Mouse (Mus musculus): ENCODE measurements around the gene Igf2bp1. TPM values are rescaled to one million over a fixed set of nuclear protein-coding genes. Genes with fewer than 3 reads are reported as not detected.

Igf2bp1 gene
- total RNA-seq (2014; rRNA removed) (3.0 and 3.3 TPM in 2 replicates), polyA plus RNA-seq (2015; fragmentation: Nextera tagmentation; extraction: Ambion mirVana) (1.8 and 2.5 TPM in 2 replicates)

- Histone ChIP-seq H3K4me1 (ENCODE audit: insufficient read depth) (peaks cover 10% of the 10 kb centered on the region), H3K9ac (peak within 1 kb of the TSS; percentile 67), H3K4me3 (ENCODE audit: low read depth, low read length) (peak within 1 kb of the TSS; percentile 58), H3K4me2 (ENCODE audit: low read depth) (peak within 1 kb of the TSS; percentile 76), H3K27me3 (ENCODE audit: insufficient read depth, low read length) (peaks cover 10% of the 10 kb centered on the region; the same call in 1 of the 2 replicates), H3K36me3 (ENCODE audit: insufficient read depth) (no peaks in the 10 kb centered on the region), H3K9me3 (ENCODE audit: low read length) (no peaks in the 10 kb centered on the region), H3K27ac (ENCODE audit: low read depth, low read length) (peak within 1 kb of the TSS; percentile 69)
- ATAC-seq, result peak; percentile 21
- WGBS, result 1% methylated on average over 67 of the region's 74 CpGs
- no peak for TF ChIP-seq CTCF (IDR thresholded peaks at IDR 0.05; ENCODE audit: low read depth)
- DNase-seq, result peak; percentile 73
Observed at GRCm38 (mm10) chr11:96005403-96006271, at the start of gene Igf2bp1. TSS of gene Igf2bp1 (minus strand) at chr11:96005940.

GRCm38 (mm10) chr11:96050854-96051253 lies 45.1 kb upstream of the Igf2bp1 start:
- H3K36me3 ChIP-seq (ENCODE audit: insufficient read depth), result peaks cover 73% of the 10 kb centered on the region

DNA sequence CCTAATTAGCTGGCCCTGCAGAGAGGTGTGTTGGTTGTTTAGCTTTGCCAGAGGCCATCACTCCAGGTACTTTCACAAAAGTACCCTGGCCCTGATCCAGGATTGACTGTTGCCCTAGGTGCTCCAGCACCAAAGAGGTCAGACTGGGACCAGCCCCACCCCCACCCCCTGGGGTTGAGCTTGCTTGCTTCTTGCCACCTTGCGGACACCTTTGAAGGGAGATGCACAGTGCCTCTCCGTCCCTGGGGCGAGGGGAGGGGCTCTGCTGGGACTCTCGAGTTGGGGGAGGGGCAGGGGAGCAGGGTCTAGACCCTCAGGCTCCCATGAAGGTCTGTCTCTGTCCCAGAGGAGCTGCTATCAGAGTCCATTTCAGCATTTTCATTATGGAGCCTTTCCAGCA lies 44.2 kb upstream of the Igf2bp1 start:
- Histone ChIP-seq H3K27me3 (ENCODE audit: insufficient read depth, low read length) (no peaks in the 10 kb centered on the region), H3K9ac (no peak overlapping the region), H3K27ac (ENCODE audit: low read depth, low read length) (no peak overlapping the region), H3K4me2 (ENCODE audit: low read depth) (no peak overlapping the region), H3K36me3 (ENCODE audit: insufficient read depth) (peaks cover 76% of the 10 kb centered on the region), H3K4me1 (ENCODE audit: insufficient read depth) (no peaks in the 10 kb centered on the region), H3K9me3 (ENCODE audit: low read length) (no peaks in the 10 kb centered on the region), H3K4me3 (ENCODE audit: low read depth, low read length) (no peak overlapping the region)
- TF ChIP-seq CTCF (IDR thresholded peaks at IDR 0.05; ENCODE audit: low read depth), result no peak
- no peak for DNase-seq
- no peak for ATAC-seq
- 80% methylated on average over 4 of the region's 4 CpGs for WGBS

More at GRCm38 (mm10) chr11:96050854-96051253, 45.1 kb upstream of the Igf2bp1 start:
- no peaks in the 10 kb centered on the region for H3K27me3 ChIP-seq (ENCODE audit: insufficient read depth, low read length)
- WGBS, result 97% methylated on average over 3 of the region's 3 CpGs
- DNase-seq, result no peak
- no peak for TF ChIP-seq CTCF (IDR thresholded peaks at IDR 0.05; ENCODE audit: low read depth)
- ATAC-seq, result no peak
- no peaks in the 10 kb centered on the region for H3K9me3 ChIP-seq (ENCODE audit: low read length)
- no peak overlapping the region for H3K27ac ChIP-seq (ENCODE audit: low read depth, low read length)
- H3K9ac ChIP-seq, result no peak overlapping the region
- no peak overlapping the region for H3K4me3 ChIP-seq (ENCODE audit: low read depth, low read length)
- no peaks in the 10 kb centered on the region for H3K4me1 ChIP-seq (ENCODE audit: insufficient read depth)
- H3K4me2 ChIP-seq (ENCODE audit: low read depth), result no peak overlapping the region

GRCm38 (mm10) chr11:96047469-96048373 lies 42.0 kb upstream of the Igf2bp1 start:
- Histone ChIP-seq H3K27me3 (ENCODE audit: insufficient read depth, low read length) (no peaks in the 10 kb centered on the region), H3K36me3 (ENCODE audit: insufficient read depth) (peaks cover 66% of the 10 kb centered on the region), H3K4me2 (ENCODE audit: low read depth) (no peak overlapping the region), H3K27ac (ENCODE audit: low read depth, low read length) (no peak overlapping the region), H3K9me3 (ENCODE audit: low read length) (no peaks in the 10 kb centered on the region), H3K9ac (no peak overlapping the region), H3K4me1 (ENCODE audit: insufficient read depth) (no peaks in the 10 kb centered on the region), H3K4me3 (ENCODE audit: low read depth, low read length) (no peak overlapping the region)
- DNase-seq (no peak), ATAC-seq (no peak)
- 84% methylated on average over 4 of the region's 4 CpGs for WGBS
- TF ChIP-seq CTCF (IDR thresholded peaks at IDR 0.05; ENCODE audit: low read depth), result no peak

GRCm38 (mm10) chr11:96046793-96047192 lies 41.1 kb upstream of the Igf2bp1 start:
- no peak for ATAC-seq
- Histone ChIP-seq H3K9ac (no peak overlapping the region), H3K4me2 (ENCODE audit: low read depth) (no peak overlapping the region), H3K9me3 (ENCODE audit: low read length) (no peaks in the 10 kb centered on the region), H3K4me1 (ENCODE audit: insufficient read depth) (no peaks in the 10 kb centered on the region), H3K27ac (ENCODE audit: low read depth, low read length) (no peak overlapping the region), H3K27me3 (ENCODE audit: insufficient read depth, low read length) (no peaks in the 10 kb centered on the region), H3K4me3 (ENCODE audit: low read depth, low read length) (no peak overlapping the region), H3K36me3 (ENCODE audit: insufficient read depth) (peaks cover 63% of the 10 kb centered on the region)
- WGBS, result 83% methylated on average over 2 of the region's 2 CpGs
- TF ChIP-seq CTCF (IDR thresholded peaks at IDR 0.05; ENCODE audit: low read depth), result no peak
- DNase-seq, result no peak

- ATAC-seq (no peak), DNase-seq (no peak)
- Histone ChIP-seq H3K27me3 (ENCODE audit: insufficient read depth, low read length) (no peaks in the 10 kb centered on the region), H3K4me3 (ENCODE audit: low read depth, low read length) (no peak overlapping the region), H3K27ac (ENCODE audit: low read depth, low read length) (no peak overlapping the region), H3K4me2 (ENCODE audit: low read depth) (no peak overlapping the region), H3K9me3 (ENCODE audit: low read length) (no peaks in the 10 kb centered on the region), H3K36me3 (ENCODE audit: insufficient read depth) (peaks cover 58% of the 10 kb centered on the region), H3K4me1 (ENCODE audit: insufficient read depth) (no peaks in the 10 kb centered on the region), H3K9ac (no peak overlapping the region)
- 83% methylated on average over 8 of the region's 8 CpGs for WGBS
- no peak for TF ChIP-seq CTCF (IDR thresholded peaks at IDR 0.05; ENCODE audit: low read depth)
Observed at GRCm38 (mm10) chr11:96046028-96046427, 40.3 kb upstream of the Igf2bp1 start.

Data from forebrain, postnatal 0 days (tissue).